Mouse (Mus musculus) liver, embryonic 15.5 days (tissue): ENCODE data around the gene Map7. TPM values are rescaled to one million over a fixed set of nuclear protein-coding genes. Genes with fewer than 3 reads are reported as not detected.

Experiments
- ATAC-seq: fragments of 200-750 bp; cut with Nextera tagmentation; 2 replicates; pipeline ENCODE4 v1.8.0; 2017; ENCODE audit warnings: moderate number of reproducible peaks, mild to moderate bottlenecking, moderate library complexity; ENCODE audit not compliant: insufficient read depth
- H3K27ac ChIP-seq: fragments of 300-500 bp; sonication (generic); replicated peaks from 2 replicates; pipeline ENCODE4 v1.5.1; 2015; ENCODE audit warnings: mild to moderate bottlenecking, inconsistent platforms
- H3K27me3 ChIP-seq: fragments of 300-500 bp; sonication (generic); 2 replicates; pipeline ENCODE4 v1.6.1; 2015; ENCODE audit warnings: mild to moderate bottlenecking, inconsistent platforms
- H3K36me3 ChIP-seq: fragments of 300-500 bp; sonication (generic); replicated peaks from 2 replicates; pipeline ENCODE4 v1.6.1; 2015; ENCODE audit warnings: moderate library complexity, mild to moderate bottlenecking, inconsistent platforms
- H3K4me1 ChIP-seq: fragments of 300-500 bp; sonication (generic); replicated peaks from 2 replicates; pipeline ENCODE4 v1.6.1; 2015; ENCODE audit warnings: inconsistent platforms
- H3K4me2 ChIP-seq: fragments of 300-500 bp; sonication (generic); 2 replicates; pipeline ENCODE4 v1.6.1; 2015; ENCODE audit warnings: moderate library complexity, mild to moderate bottlenecking, inconsistent platforms
- H3K4me3 ChIP-seq: fragments of 300-500 bp; sonication (generic); replicated peaks from 2 replicates; pipeline ENCODE4 v1.5.1; 2015; ENCODE audit warnings: mild to moderate bottlenecking, inconsistent platforms
- H3K9ac ChIP-seq: fragments of 300-500 bp; sonication (generic); 2 replicates; pipeline ENCODE4 v1.6.1; 2015; ENCODE audit warnings: moderate library complexity, mild to moderate bottlenecking, inconsistent platforms
- H3K9me3 ChIP-seq: fragments of 300-500 bp; sonication (generic); replicated peaks from 2 replicates; pipeline ENCODE4 v1.6.1; 2016; ENCODE audit warnings: inconsistent platforms
- WGBS: fragments of 180-500 bp; shearing (Covaris S2); methylation state at CpG from one replicate; pipeline ENCODE4 v1.1.7; 2015; ENCODE audit warnings: mixed read lengths; ENCODE audit not compliant: insufficient replicate concordance; 5-methylcytosine and 5-hydroxymethylcytosine counted together
- polyA plus RNA-seq: library from polyadenylated mRNA; unstranded; fragments of >200 nt; fragmentation: Nextera tagmentation; extraction: Ambion mirVana; gene quantifications from 2 replicates; pipeline ENCODE4 v1.2.1, GENCODE M21; 2015

The Map7 gene
- polyA plus RNA-seq, 1 experiment from 2014 or later, result 3.7 TPM

- Histone ChIP-seq H3K4me3 (no peak overlapping the region), H3K4me1 (no peaks in the 10 kb centered on the region; the same call in 1 of the 2 replicates), H3K27me3 (no peaks in the 10 kb centered on the region), H3K9me3 (no peaks in the 10 kb centered on the region), H3K27ac (no peak overlapping the region), H3K4me2 (no peak overlapping the region), H3K36me3 (peaks cover 19% of the 10 kb centered on the region), H3K9ac (no peak overlapping the region)
- no peak for ATAC-seq
- 83% methylated on average over 12 of the region's 12 CpGs for WGBS
Observed at GRCm38 (mm10) chr10:20124576-20124975, 23.7 kb upstream of the Map7 start.

- H3K27me3 ChIP-seq, result no peaks in the 10 kb centered on the region
- no peak overlapping the region for H3K4me3 ChIP-seq
- no peaks in the 10 kb centered on the region for H3K9me3 ChIP-seq
- H3K9ac ChIP-seq, result no peak overlapping the region
- H3K36me3 ChIP-seq, result peaks cover 15% of the 10 kb centered on the region
- no peak overlapping the region for H3K4me2 ChIP-seq
- no peaks in the 10 kb centered on the region; the same call in 1 of the 2 replicates for H3K4me1 ChIP-seq
- 42% methylated on average over 4 of the region's 4 CpGs for WGBS
- no peak overlapping the region for H3K27ac ChIP-seq
- ATAC-seq, result no peak
Observed at GRCm38 (mm10) chr10:20125226-20125625, 23.0 kb upstream of the Map7 start.

- Histone ChIP-seq H3K36me3 (peaks cover 3% of the 10 kb centered on the region; the same call in 1 of the 2 replicates), H3K9ac (no peak overlapping the region), H3K4me1 (peaks cover 26% of the 10 kb centered on the region), H3K4me2 (no peak overlapping the region), H3K4me3 (no peak overlapping the region), H3K9me3 (no peaks in the 10 kb centered on the region), H3K27ac (no peak overlapping the region; the same call in 1 of the 2 replicates), H3K27me3 (no peaks in the 10 kb centered on the region)
- 49% methylated on average over 12 of the region's 12 CpGs for WGBS
- no peak for ATAC-seq
Observed at GRCm38 (mm10) chr10:20132933-20133652, 15.2 kb upstream of the Map7 start.

- no peaks in the 10 kb centered on the region for H3K9me3 ChIP-seq
- 18% methylated on average over 15 of the region's 15 CpGs for WGBS
Observed at GRCm38 (mm10) chr10:20135350-20136058, 12.8 kb upstream of the Map7 start.

GRCm38 (mm10) chr10:20136505-20136904 lies 11.8 kb upstream of the Map7 start:
- ATAC-seq, result no peak

More at GRCm38 (mm10) chr10:20135350-20136058, 12.8 kb upstream of the Map7 start:
- Histone ChIP-seq H3K27me3 (no peaks in the 10 kb centered on the region), H3K4me3 (no peak overlapping the region), H3K9ac (no peak overlapping the region), H3K36me3 (0 out of 2 replicates have a peak, but pooled peaks cover 10% of the 10 kb centered on the region), H3K27ac (no peak overlapping the region), H3K4me1 (peaks cover 26% of the 10 kb centered on the region), H3K4me2 (peak overlapping the region; percentile 20; the same call in 1 of the 2 replicates)
- peak; percentile 43; the same call in 1 of the 2 replicates for ATAC-seq

GRCm38 (mm10) chr10:20141376-20141775 lies 6.9 kb upstream of the Map7 start:
- H3K4me3 ChIP-seq, result no peak overlapping the region
- ATAC-seq, result peak; percentile 37; the same call in 1 of the 2 replicates
- H3K27ac ChIP-seq, result no peak overlapping the region
- H3K9ac ChIP-seq, result no peak overlapping the region
- H3K27me3 ChIP-seq, result peaks cover under 1% of the 10 kb centered on the region; the same call in 1 of the 2 replicates
- no peaks in the 10 kb centered on the region for H3K9me3 ChIP-seq
- no peak overlapping the region for H3K4me2 ChIP-seq
- 72% methylated on average over 17 of the region's 17 CpGs for WGBS
- peaks cover 6% of the 10 kb centered on the region for H3K4me1 ChIP-seq
- 0 out of 2 replicates have a peak, but pooled peaks cover 12% of the 10 kb centered on the region for H3K36me3 ChIP-seq

More at GRCm38 (mm10) chr10:20136505-20136904, 11.8 kb upstream of the Map7 start:
- 0 out of 2 replicates have a peak, but pooled peaks cover 12% of the 10 kb centered on the region for H3K36me3 ChIP-seq
- no peak overlapping the region for H3K4me3 ChIP-seq
- no peak overlapping the region for H3K4me2 ChIP-seq
- peaks cover 26% of the 10 kb centered on the region for H3K4me1 ChIP-seq
- 78% methylated on average over 1 of the region's 1 CpGs for WGBS
- H3K9ac ChIP-seq, result no peak overlapping the region
- no peaks in the 10 kb centered on the region for H3K9me3 ChIP-seq
- no peak overlapping the region for H3K27ac ChIP-seq
- no peaks in the 10 kb centered on the region for H3K27me3 ChIP-seq

GRCm38 (mm10) chr10:20148773-20149120 lies 476 bp downstream of the Map7 start:
- peak overlapping the region; percentile 64 for H3K9ac ChIP-seq
- H3K4me3 ChIP-seq, result peak overlapping the region; percentile 71
- WGBS, result under 1% methylated on average over 49 of the region's 58 CpGs
- H3K4me2 ChIP-seq, result peak overlapping the region; percentile 94
- H3K27ac ChIP-seq, result no peak overlapping the region
- peak; percentile 87 for ATAC-seq
- peaks cover 22% of the 10 kb centered on the region for H3K4me1 ChIP-seq
- H3K27me3 ChIP-seq, result peaks cover 46% of the 10 kb centered on the region
- no peaks in the 10 kb centered on the region for H3K9me3 ChIP-seq
- H3K36me3 ChIP-seq, result no peaks in the 10 kb centered on the region

- H3K36me3 ChIP-seq, result no peaks in the 10 kb centered on the region
- WGBS, result 1% methylated on average over 73 of the region's 74 CpGs
- ATAC-seq, result peak; percentile 53
- peak overlapping the region; percentile 64 for H3K9ac ChIP-seq
- H3K27me3 ChIP-seq, result peaks cover 46% of the 10 kb centered on the region
- no peaks in the 10 kb centered on the region for H3K9me3 ChIP-seq
- peak overlapping the region; percentile 94 for H3K4me2 ChIP-seq
- H3K4me3 ChIP-seq, result peak overlapping the region; percentile 71
- H3K4me1 ChIP-seq, result peaks cover 22% of the 10 kb centered on the region
- H3K27ac ChIP-seq, result no peak overlapping the region
Observed at GRCm38 (mm10) chr10:20149121-20149834, 1.0 kb downstream of the Map7 start.

- H3K4me2 ChIP-seq, result peak overlapping the region; percentile 94
- no peak for ATAC-seq
- peak overlapping the region; percentile 71 for H3K4me3 ChIP-seq
- peak overlapping the region; percentile 64; the same call in 1 of the 2 replicates for H3K9ac ChIP-seq
- no peaks in the 10 kb centered on the region for H3K9me3 ChIP-seq
- WGBS, result 3% methylated on average over 13 of the region's 13 CpGs
- peaks cover 46% of the 10 kb centered on the region for H3K27me3 ChIP-seq
- H3K27ac ChIP-seq, result no peak overlapping the region
- H3K4me1 ChIP-seq, result peaks cover 24% of the 10 kb centered on the region
- H3K36me3 ChIP-seq, result no peaks in the 10 kb centered on the region
Observed at GRCm38 (mm10) chr10:20149835-20150355, 1.6 kb downstream of the Map7 start.

GRCm38 (mm10) chr10:20152131-20152530 lies 3.9 kb downstream of the Map7 start:
- H3K36me3 ChIP-seq, result no peaks in the 10 kb centered on the region
- no peak overlapping the region for H3K4me2 ChIP-seq
- no peak overlapping the region for H3K4me3 ChIP-seq
- no peak overlapping the region for H3K27ac ChIP-seq
- H3K9me3 ChIP-seq, result no peaks in the 10 kb centered on the region
- H3K27me3 ChIP-seq, result peaks cover 38% of the 10 kb centered on the region
- peaks cover 28% of the 10 kb centered on the region for H3K4me1 ChIP-seq
- no peak overlapping the region for H3K9ac ChIP-seq
- ATAC-seq, result no peak
- WGBS, result 69% methylated on average over 1 of the region's 1 CpGs
